Mouse (Mus musculus) intestine, embryonic 14.5 days (tissue): ENCODE data around the gene Laptm5. TPM values are rescaled to one million over a fixed set of nuclear protein-coding genes. Genes with fewer than 3 reads are reported as not detected.

Experiments
- ATAC-seq: fragments of 200-750 bp; cut with Nextera tagmentation; replicated peaks from 2 replicates; pipeline ENCODE4 v1.8.0; 2017; ENCODE audit warnings: low read depth, moderate number of reproducible peaks, moderate TSS enrichment, moderate library complexity; ENCODE audit not compliant: low FRiP score, low TSS enrichment
- DNase-seq: peaks from one replicate; pipeline ENCODE4 v3.0.0-alpha.2; 2018; ENCODE audit warnings: low spot score
- H3K27ac ChIP-seq: fragments of 300-500 bp; sonication (generic); 2 replicates; pipeline ENCODE4 v1.5.1; 2014; ENCODE audit warnings: low read depth, mild to moderate bottlenecking, control low read depth
- H3K27me3 ChIP-seq: fragments of 300-500 bp; sonication (generic); replicated peaks from 2 replicates; pipeline ENCODE4 v1.6.1; 2014; ENCODE audit warnings: low read length, control low read depth; ENCODE audit not compliant: control insufficient read depth, insufficient read depth
- H3K36me3 ChIP-seq: fragments of 300-500 bp; sonication (generic); 2 replicates; pipeline ENCODE4 v1.6.1; 2014; ENCODE audit warnings: low read length, control low read depth; ENCODE audit not compliant: control insufficient read depth, insufficient read depth
- H3K4me1 ChIP-seq: fragments of 300-500 bp; sonication (generic); replicated peaks from 2 replicates; pipeline ENCODE4 v1.6.1; 2014; ENCODE audit warnings: low read length, control low read depth, mixed read lengths; ENCODE audit not compliant: control insufficient read depth, insufficient read depth
- H3K4me2 ChIP-seq: fragments of 300-500 bp; sonication (generic); 2 replicates; pipeline ENCODE4 v1.6.1; 2014; ENCODE audit warnings: low read length
- H3K4me3 ChIP-seq: fragments of 300-500 bp; sonication (generic); 2 replicates; pipeline ENCODE4 v1.5.1; 2014; ENCODE audit warnings: low read depth, low read length, control low read depth, mixed read lengths
- H3K9ac ChIP-seq: fragments of 300-500 bp; sonication (generic); 2 replicates; pipeline ENCODE4 v1.6.1; 2014; ENCODE audit warnings: mild to moderate bottlenecking, low read length
- H3K9me3 ChIP-seq: fragments of 300-500 bp; sonication (generic); 2 replicates; pipeline ENCODE4 v1.6.1; 2016; ENCODE audit warnings: low read length, control low read depth; ENCODE audit not compliant: control insufficient read depth
- WGBS: fragments of 180-500 bp; shearing (Covaris S2); extraction: QIAGEN DNeasy Blood & Tissue Kit; methylation state at CpG from one replicate; pipeline ENCODE4 v1.1.7; 2014; 5-methylcytosine and 5-hydroxymethylcytosine counted together
- polyA plus RNA-seq: library from polyadenylated mRNA; unstranded; fragments of >200 nt; fragmentation: Nextera tagmentation; extraction: Ambion mirVana; gene quantifications from 2 replicates; pipeline ENCODE4 v1.2.1, GENCODE M21; 2014

Laptm5 gene
- polyA plus RNA-seq, 1 experiment from 2014 or later, result 40.6 TPM

GRCm38 (mm10) chr4:130918805-130919749 lies 6.2 kb downstream of the Laptm5 start:
- 71% methylated on average over 10 of the region's 10 CpGs for WGBS
- no peak overlapping the region for H3K4me2 ChIP-seq

GRCm38 (mm10) chr4:130919750-130920356 lies 6.9 kb downstream of the Laptm5 start:
- no peaks in the 10 kb centered on the region for H3K9me3 ChIP-seq
- H3K4me3 ChIP-seq, result no peak overlapping the region
- no peaks in the 10 kb centered on the region for H3K36me3 ChIP-seq
- 65% methylated on average over 9 of the region's 9 CpGs for WGBS
- no peak for DNase-seq
- H3K27ac ChIP-seq, result no peak overlapping the region
- H3K9ac ChIP-seq, result no peak overlapping the region
- no peaks in the 10 kb centered on the region for H3K27me3 ChIP-seq
- no peak overlapping the region for H3K4me2 ChIP-seq
- H3K4me1 ChIP-seq, result no peaks in the 10 kb centered on the region
- ATAC-seq, result no peak

More at GRCm38 (mm10) chr4:130918805-130919749, 6.2 kb downstream of the Laptm5 start:
- H3K9ac ChIP-seq, result no peak overlapping the region
- H3K27ac ChIP-seq, result no peak overlapping the region
- no peaks in the 10 kb centered on the region for H3K27me3 ChIP-seq
- no peaks in the 10 kb centered on the region for H3K4me1 ChIP-seq
- H3K9me3 ChIP-seq, result no peaks in the 10 kb centered on the region
- DNase-seq (no peak), ATAC-seq (no peak)
- no peaks in the 10 kb centered on the region for H3K36me3 ChIP-seq
- H3K4me3 ChIP-seq, result no peak overlapping the region

- Histone ChIP-seq H3K4me3 (no peak overlapping the region), H3K36me3 (no peaks in the 10 kb centered on the region), H3K9ac (no peak overlapping the region), H3K27me3 (no peaks in the 10 kb centered on the region), H3K4me1 (no peaks in the 10 kb centered on the region), H3K27ac (no peak overlapping the region), H3K9me3 (no peaks in the 10 kb centered on the region), H3K4me2 (no peak overlapping the region)
- DNase-seq, result no peak
- no peak for ATAC-seq
- 50% methylated on average over 12 of the region's 12 CpGs for WGBS
These were observed 8.2 kb downstream of the Laptm5 start for GRCm38 (mm10) chr4:130920951-130921693.

GRCm38 (mm10) chr4:130921986-130922385 lies 9.1 kb downstream of the Laptm5 start:
- H3K9me3 ChIP-seq, result no peaks in the 10 kb centered on the region
- H3K27ac ChIP-seq, result no peak overlapping the region
- no peaks in the 10 kb centered on the region for H3K36me3 ChIP-seq
- no peak overlapping the region for H3K9ac ChIP-seq
- no peak overlapping the region for H3K4me3 ChIP-seq
- no peak overlapping the region for H3K4me2 ChIP-seq
- H3K4me1 ChIP-seq, result no peaks in the 10 kb centered on the region
- DNase-seq, result no peak
- WGBS, result 79% methylated on average over 10 of the region's 10 CpGs
- no peak for ATAC-seq
- H3K27me3 ChIP-seq, result no peaks in the 10 kb centered on the region

- Histone ChIP-seq H3K4me1 (no peaks in the 10 kb centered on the region), H3K27ac (no peak overlapping the region), H3K9me3 (no peaks in the 10 kb centered on the region), H3K4me2 (no peak overlapping the region), H3K36me3 (no peaks in the 10 kb centered on the region), H3K9ac (no peak overlapping the region), H3K27me3 (no peaks in the 10 kb centered on the region), H3K4me3 (no peak overlapping the region)
- ATAC-seq, result no peak
- no peak for DNase-seq
- 58% methylated on average over 6 of the region's 6 CpGs for WGBS
These were observed 13.3 kb downstream of the Laptm5 start for GRCm38 (mm10) chr4:130926274-130926673.

GRCm38 (mm10) chr4:130927821-130928220 lies 14.9 kb downstream of the Laptm5 start:
- Histone ChIP-seq H3K4me3 (no peak overlapping the region), H3K4me1 (no peaks in the 10 kb centered on the region), H3K4me2 (no peak overlapping the region), H3K27me3 (no peaks in the 10 kb centered on the region), H3K9me3 (no peaks in the 10 kb centered on the region), H3K27ac (no peak overlapping the region), H3K9ac (no peak overlapping the region), H3K36me3 (no peaks in the 10 kb centered on the region)
- DNase-seq (no peak), ATAC-seq (no peak)
- WGBS, result 87% methylated on average over 12 of the region's 12 CpGs

- Histone ChIP-seq H3K9ac (no peak overlapping the region), H3K36me3 (no peaks in the 10 kb centered on the region), H3K27me3 (no peaks in the 10 kb centered on the region), H3K4me3 (no peak overlapping the region), H3K27ac (no peak overlapping the region), H3K4me1 (no peaks in the 10 kb centered on the region), H3K4me2 (no peak overlapping the region), H3K9me3 (no peaks in the 10 kb centered on the region)
- no peak for ATAC-seq
- WGBS, result 45% methylated on average over 14 of the region's 14 CpGs
- no peak for DNase-seq
These were observed 29.7 kb downstream of the Laptm5 start for GRCm38 (mm10) chr4:130942644-130943043.

- 54% methylated on average over 4 of the region's 6 CpGs for WGBS
- no peak within 1 kb of the TSS for H3K4me3 ChIP-seq
- H3K9me3 ChIP-seq, result no peaks in the 10 kb centered on the region
- no peaks in the 10 kb centered on the region for H3K4me1 ChIP-seq
- H3K27ac ChIP-seq, result no peak within 1 kb of the TSS
- H3K27me3 ChIP-seq, result no peaks in the 10 kb centered on the region
- H3K4me2 ChIP-seq, result no peak within 1 kb of the TSS
- ATAC-seq (no peak), DNase-seq (no peak)
- no peaks in the 10 kb centered on the region for H3K36me3 ChIP-seq
- H3K9ac ChIP-seq, result no peak within 1 kb of the TSS
These were observed 31.2 kb downstream of the Laptm5 start, which contains the start of gene Matn1 for GRCm38 (mm10) chr4:130944112-130944511. Gene Matn1, plus strand, starts transcription at chr4:130944385.
